Mouse (Mus musculus) right cerebral cortex, postnatal 36 days (tissue): Measurements from ENCODE around the gene Gemin2.
"Not testable (repeated sequence)": the region's sequence is repeated elsewhere in the genome, so short reads cannot be mapped to it uniquely, and the experiment has no call there.

Experiments used
- DNase-seq, 2 experiments: peaks; one replicate each; pipeline ENCODE4 v3.0.0; 2022; ENCODE audit warnings: low spot score in 2 of 2, mixed read lengths in 1 of 2

Gene Gemin2

GRCm38 (mm10) chr12:59058242-59058641 is 45.0 kb downstream of the Gemin2 start:
- not testable (repeated sequence) for DNase-seq

GRCm38 (mm10) chr12:59060322-59060721 is 47.1 kb downstream of the Gemin2 start:
- DNase-seq = no peak

- DNase-seq = peak; percentile 71 to 75
Measured at GRCm38 (mm10) chr12:59060993-59061595, 47.9 kb downstream of the Gemin2 start, which contains the start of gene Trappc6b. Trappc6b (minus strand) TSS chr12:59061472.

GRCm38 (mm10) chr12:59064837-59065236 is 51.6 kb downstream of the Gemin2 start:
- no peak for DNase-seq

GRCm38 (mm10) chr12:59065776-59066175 is 52.6 kb downstream of the Gemin2 start:
- DNase-seq = no peak

- DNase-seq = peak; percentile 96 to 98
Measured at GRCm38 (mm10) chr12:59066448-59067077, 53.4 kb downstream of the Gemin2 start, which contains the start of gene Pnn. Pnn (plus strand) TSS chr12:59066884.

- peak in 1 of 2 experiments; percentile 9 for DNase-seq
Measured at GRCm38 (mm10) chr12:59067095-59067494, 53.9 kb downstream of the Gemin2 start.

GRCm38 (mm10) chr12:59068791-59069190 is 55.6 kb downstream of the Gemin2 start:
- DNase-seq = no peak

GRCm38 (mm10) chr12:59072286-59072685 is 59.1 kb downstream of the Gemin2 start:
- peak; percentile 26 to 43 for DNase-seq

GRCm38 (mm10) chr12:59074052-59074451 is 60.9 kb downstream of the Gemin2 start:
- DNase-seq = peak; percentile 17 to 28

- no peak for DNase-seq
Measured at GRCm38 (mm10) chr12:59076996-59077395, 63.8 kb downstream of the Gemin2 start.

GRCm38 (mm10) chr12:59077883-59078282 is 64.7 kb downstream of the Gemin2 start:
- no peak for DNase-seq
